Mouse (Mus musculus) thymus, adult 2 months (tissue): ENCODE measurements at regions not wholly inside any gene's neighbourhood (a gene's known extent, or its start where the extent isn't known, plus 50 kb on each side); places are given as distances from the start of the nearest gene placed in this dataset.

Source experiments
- DNase-seq: peaks from one replicate; pipeline ENCODE4 v3.0.0; 2021
- H3K27ac ChIP-seq: fragments of 200-500 bp; 2 replicates; pipeline ENCODE4 v1.5.1; 2012; ENCODE audit warnings: low read length, control low read depth; ENCODE audit not compliant: control insufficient read depth, insufficient read depth
- H3K27me3 ChIP-seq: fragments of 200-500 bp; 2 replicates; pipeline ENCODE4 v1.6.1; 2012; ENCODE audit warnings: mild to moderate bottlenecking, low read length, moderate library complexity, mixed read lengths; ENCODE audit not compliant: control insufficient read depth, insufficient read depth
- H3K36me3 ChIP-seq: fragments of 200-500 bp; 2 replicates; pipeline ENCODE4 v1.6.1; 2012; ENCODE audit warnings: mild to moderate bottlenecking, low read length, moderate library complexity; ENCODE audit not compliant: control insufficient read depth, insufficient read depth
- H3K4me1 ChIP-seq: fragments of 200-500 bp; replicated peaks from 2 replicates; pipeline ENCODE4 v1.6.1; 2012; ENCODE audit warnings: low read length; ENCODE audit not compliant: control insufficient read depth, insufficient read depth
- H3K4me3 ChIP-seq: fragments of 200-500 bp; 2 replicates; pipeline ENCODE4 v1.5.1; 2012; ENCODE audit warnings: mild to moderate bottlenecking, low read length, control low read depth, moderate library complexity; ENCODE audit not compliant: control insufficient read depth, insufficient read depth
- CTCF ChIP-seq: fragments of 200-500 bp; IDR thresholded peaks from 2 replicates; pipeline ENCODE4 v1.5.1; 2012; ENCODE audit warnings: mild to moderate bottlenecking, control low read depth, low read length, moderate library complexity, borderline replicate concordance; ENCODE audit not compliant: control insufficient read depth, poor library complexity, insufficient read depth; ENCODE audit errors: extremely low read depth
- POLR2A ChIP-seq: fragments of 200-500 bp; IDR thresholded peaks from 2 replicates; pipeline ENCODE4 v1.6.1; 2012; ENCODE audit warnings: mild to moderate bottlenecking, low read length, control low read depth, moderate library complexity; ENCODE audit not compliant: control insufficient read depth, poor library complexity, insufficient read depth; ENCODE audit errors: extremely low read depth
- WGBS: fragments of 180-500 bp; shearing (Covaris S2); methylation state at CpG from one replicate; pipeline ENCODE4 v1.1.7; 2018; 5-methylcytosine and 5-hydroxymethylcytosine counted together

DNA sequence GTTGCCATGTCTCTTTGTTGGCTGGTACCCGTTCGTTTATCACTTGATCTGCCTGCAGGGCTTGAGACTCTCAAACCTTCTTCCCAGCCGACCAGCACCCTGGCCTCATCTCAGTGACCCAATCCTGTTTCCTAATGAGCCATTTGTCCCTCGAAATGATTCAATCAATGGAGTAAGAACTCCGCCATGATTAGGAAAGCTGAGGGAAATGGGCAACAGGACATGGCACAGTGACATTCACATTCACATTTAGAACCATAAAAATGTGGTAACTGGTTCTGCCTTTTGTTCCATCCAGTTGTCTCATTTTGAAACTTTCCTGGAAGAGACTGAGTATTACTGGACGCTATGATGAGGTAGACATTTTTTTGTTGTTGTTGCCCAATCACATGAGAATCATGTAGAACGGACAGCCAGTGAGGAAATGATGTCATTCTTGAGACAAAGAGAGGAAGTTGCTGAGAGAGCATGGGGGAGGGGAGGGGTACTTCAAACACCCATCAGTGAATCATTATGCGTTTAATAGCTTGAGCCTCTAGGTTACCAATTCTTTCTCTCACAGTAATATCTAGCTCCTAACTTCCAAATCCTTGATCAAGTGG is 114.5 kb downstream of the Hlx start:
- no peak overlapping the region for H3K27ac ChIP-seq
- WGBS = 88% methylated on average over 8 of the region's 8 CpGs
- H3K4me1 ChIP-seq = no peaks in the 10 kb centered on the region; the same call in 1 of the 2 replicates
- no peak overlapping the region for H3K4me3 ChIP-seq
- H3K27me3 ChIP-seq = no peaks in the 10 kb centered on the region
- DNase-seq = no peak
- TF ChIP-seq CTCF = no peak
- TF ChIP-seq POLR2A = no peak
- H3K36me3 ChIP-seq = no peaks in the 10 kb centered on the region

DNA sequence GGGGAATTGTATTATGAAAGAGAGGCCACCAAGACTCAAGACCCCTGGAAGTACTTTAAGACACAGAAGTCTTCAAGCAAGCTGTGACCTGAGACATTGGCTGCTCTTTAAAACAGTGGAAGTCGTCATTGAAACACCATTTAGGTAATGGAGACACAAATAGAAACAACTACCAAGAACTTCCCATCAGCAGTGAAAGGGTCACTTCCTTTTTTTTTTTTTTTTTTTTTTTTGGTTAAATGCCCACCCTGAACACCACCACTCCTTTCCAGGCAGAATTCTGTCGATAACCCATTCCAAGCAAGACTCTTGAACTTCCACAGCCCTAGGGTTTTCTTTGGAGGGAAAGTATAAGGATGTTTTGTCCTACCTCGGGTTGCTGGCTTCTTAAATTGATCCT is 116.4 kb downstream of the Hlx start:
- no peaks in the 10 kb centered on the region for H3K36me3 ChIP-seq
- no peak for TF ChIP-seq CTCF
- TF ChIP-seq POLR2A = no peak
- no peaks in the 10 kb centered on the region for H3K27me3 ChIP-seq
- H3K27ac ChIP-seq = no peak overlapping the region
- no peak for DNase-seq
- no peak overlapping the region for H3K4me3 ChIP-seq
- no peaks in the 10 kb centered on the region; the same call in 1 of the 2 replicates for H3K4me1 ChIP-seq
- WGBS = 47% methylated on average over 3 of the region's 3 CpGs

DNA sequence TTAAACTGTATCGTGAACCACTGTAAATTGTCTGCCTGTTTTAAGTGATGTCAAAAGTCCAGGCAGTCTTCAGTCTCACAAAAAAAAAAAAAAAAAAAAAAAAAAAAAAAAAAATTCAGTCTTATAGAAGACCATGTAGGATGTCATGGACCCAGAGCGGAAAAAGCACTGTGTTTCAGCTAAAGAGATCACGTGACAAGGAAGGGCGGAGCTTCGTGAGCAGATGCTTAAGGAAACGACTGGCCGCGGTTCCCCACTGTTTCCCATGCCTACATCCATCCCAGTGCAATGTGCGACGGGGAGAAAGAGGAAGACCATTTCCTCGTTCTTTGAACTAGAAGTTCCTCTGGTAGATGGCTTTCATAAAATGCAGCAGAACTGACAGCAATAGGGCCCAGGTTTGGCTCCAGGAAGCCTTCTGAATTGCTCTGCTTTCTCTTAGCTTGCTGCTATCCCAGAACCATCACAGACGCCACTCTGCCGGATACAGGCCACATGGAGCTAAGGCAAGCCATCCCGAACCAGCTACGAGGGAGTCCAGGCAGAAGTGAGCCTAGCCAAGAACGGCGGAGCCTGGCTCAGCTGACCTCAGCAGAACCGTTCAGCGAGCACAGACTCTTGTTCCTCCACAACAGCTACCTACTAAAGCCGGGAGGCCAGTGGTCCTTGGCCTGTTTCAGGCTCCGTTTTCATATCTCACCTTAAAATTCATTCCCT is 117.6 kb downstream of the Hlx start:
- TF ChIP-seq POLR2A (no peak), CTCF (no peak)
- Histone ChIP-seq H3K4me1 (no peaks in the 10 kb centered on the region; the same call in 1 of the 2 replicates), H3K27me3 (no peaks in the 10 kb centered on the region), H3K4me3 (no peak overlapping the region), H3K27ac (0 out of 2 replicates have a peak overlapping the region, but pooled peaks have one; percentile 35), H3K36me3 (no peaks in the 10 kb centered on the region)
- peak; percentile 3 for DNase-seq
- 69% methylated on average over 21 of the region's 21 CpGs for WGBS

DNA sequence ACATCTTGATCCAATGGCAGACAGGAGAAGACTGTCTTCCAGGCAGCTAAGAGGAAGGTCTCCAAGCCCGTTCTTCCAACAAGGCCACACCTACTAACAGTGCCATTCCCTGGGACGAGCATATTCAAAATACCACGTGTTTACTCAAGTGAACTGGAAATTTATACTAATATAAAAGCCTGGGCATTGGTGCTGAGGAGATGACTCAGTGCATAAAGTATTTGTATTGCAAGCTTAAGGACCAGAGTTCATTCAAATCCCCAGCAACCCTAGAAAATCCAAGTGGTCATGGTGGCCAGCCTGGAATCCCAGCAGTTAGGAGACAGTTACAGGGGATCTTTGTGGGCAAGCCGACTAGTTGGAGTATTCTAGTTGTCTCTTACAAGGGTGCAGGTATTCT is 119.5 kb downstream of the Hlx start:
- DNase-seq = no peak
- no peak overlapping the region for H3K4me3 ChIP-seq
- no peak for TF ChIP-seq POLR2A
- TF ChIP-seq CTCF = no peak
- 94% methylated on average over 4 of the region's 4 CpGs for WGBS
- H3K27ac ChIP-seq = no peak overlapping the region
- H3K36me3 ChIP-seq = no peaks in the 10 kb centered on the region
- H3K4me1 ChIP-seq = no peaks in the 10 kb centered on the region; the same call in 1 of the 2 replicates
- H3K27me3 ChIP-seq = no peaks in the 10 kb centered on the region

DNA sequence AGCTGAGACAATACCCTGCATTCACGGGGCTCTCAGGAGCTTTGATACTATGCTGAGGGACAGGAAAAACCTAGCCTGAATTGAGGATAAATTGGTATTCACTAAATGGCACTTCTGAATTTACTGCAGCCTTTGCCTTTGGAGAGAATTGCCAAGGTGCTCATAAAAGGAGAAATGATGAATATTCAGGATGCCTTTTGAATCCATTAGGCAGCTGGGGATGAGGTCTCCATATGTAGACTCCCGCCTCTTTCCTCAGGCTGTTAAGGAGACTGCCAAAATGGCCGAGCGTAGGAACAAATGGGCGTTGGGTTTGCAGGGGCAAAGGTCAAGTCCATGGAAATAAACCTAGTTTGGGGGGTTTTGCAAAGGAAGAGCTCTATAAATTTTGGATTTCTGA is 123.5 kb downstream of the Hlx start:
- Histone ChIP-seq H3K27me3 (no peaks in the 10 kb centered on the region), H3K27ac (no peak overlapping the region), H3K4me3 (no peak overlapping the region), H3K4me1 (no peaks in the 10 kb centered on the region), H3K36me3 (no peaks in the 10 kb centered on the region)
- no peak for DNase-seq
- 94% methylated on average over 5 of the region's 5 CpGs for WGBS
- no peak for TF ChIP-seq POLR2A
- TF ChIP-seq CTCF = no peak

GRCm38 (mm10) chr1:184608338-184608737 is 124.1 kb downstream of the Hlx start:
- H3K36me3 ChIP-seq = no peaks in the 10 kb centered on the region
- DNase-seq = no peak
- no peaks in the 10 kb centered on the region for H3K4me1 ChIP-seq
- TF ChIP-seq CTCF (no peak), POLR2A (no peak)
- WGBS = 93% methylated on average over 2 of the region's 2 CpGs
- H3K27me3 ChIP-seq = no peaks in the 10 kb centered on the region
- no peak overlapping the region for H3K4me3 ChIP-seq
- no peak overlapping the region for H3K27ac ChIP-seq
